Mouse (Mus musculus): Measurements from ENCODE around the gene Syvn1.

DNA sequence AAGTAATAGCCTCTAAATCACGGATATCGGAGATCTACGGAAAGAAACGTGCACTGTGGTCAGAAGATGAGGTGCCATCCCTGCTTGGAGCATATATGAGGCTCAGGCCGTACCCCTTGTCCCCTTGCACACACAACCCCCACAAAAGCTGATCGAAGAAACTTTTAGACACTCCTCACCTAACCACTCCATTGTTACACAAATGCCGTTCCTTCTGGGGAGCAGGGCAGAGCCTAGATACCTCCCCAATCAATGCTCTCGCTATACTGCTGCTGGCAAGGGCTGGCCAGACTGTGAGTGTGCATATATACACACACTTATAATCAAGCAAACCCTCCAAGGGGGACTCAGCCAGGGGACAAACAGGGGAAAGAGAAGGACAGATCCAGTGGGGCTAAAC, 37.2 kb upstream of the Syvn1 start:
- TF ChIP-seq CTCF (IDR thresholded peaks at IDR 0.05; ENCODE audit: low read depth, low read length) (no peak), POLR2A (IDR thresholded peaks at IDR 0.05; ENCODE audit: borderline replicate concordance, low read depth, low read length) (no peak)
